Mouse (Mus musculus) thymus, postnatal 10 days (tissue): ENCODE measurements around the gene S100a14.

Experiments used
- DNase-seq, 2 experiments: peaks; one replicate each; pipeline ENCODE4 v3.0.0; 2021; ENCODE audit warnings: low spot score in 2 of 2

The S100a14 gene

GRCm38 (mm10) chr3:90517711-90518110 is 8.9 kb upstream of the S100a14 start:
- DNase-seq: no peak

GRCm38 (mm10) chr3:90525421-90525820 is 1.2 kb upstream of the S100a14 start:
- no peak for DNase-seq

GRCm38 (mm10) chr3:90526076-90526475 is 580 bp upstream of the S100a14 start:
- no peak for DNase-seq

- no peak for DNase-seq
These were observed 726 bp downstream of the S100a14 start for GRCm38 (mm10) chr3:90527291-90527873.

- no peak for DNase-seq
These were observed 5.1 kb downstream of the S100a14 start for GRCm38 (mm10) chr3:90531713-90532112.

GRCm38 (mm10) chr3:90535446-90535845 is 8.8 kb downstream of the S100a14 start:
- DNase-seq: no peak

GRCm38 (mm10) chr3:90537141-90537904 is 10.7 kb downstream of the S100a14 start, which contains the start of gene S100a16:
S100a16 (plus strand) TSS chr3:90537254.
- no peak for DNase-seq

GRCm38 (mm10) chr3:90537905-90538296 is 11.2 kb downstream of the S100a14 start:
- DNase-seq: no peak

GRCm38 (mm10) chr3:90540904-90541303 is 14.2 kb downstream of the S100a14 start:
- DNase-seq: no peak

GRCm38 (mm10) chr3:90549676-90550420 is 23.2 kb downstream of the S100a14 start:
- DNase-seq: no peak

GRCm38 (mm10) chr3:90550421-90550790 is 23.8 kb downstream of the S100a14 start:
- DNase-seq: no peak

- DNase-seq: no peak
These were observed 25.6 kb downstream of the S100a14 start for GRCm38 (mm10) chr3:90552231-90552630.

- DNase-seq: no peak
These were observed 29.3 kb downstream of the S100a14 start for GRCm38 (mm10) chr3:90555954-90556353.

- DNase-seq: no peak
These were observed 33.5 kb downstream of the S100a14 start, which contains the start of gene S100a3 for GRCm38 (mm10) chr3:90560008-90560628. S100a3 (plus strand) TSS chr3:90560578.

GRCm38 (mm10) chr3:90574691-90575090 is 48.0 kb downstream of the S100a14 start:
- no peak for DNase-seq

- DNase-seq: no peak
These were observed 48.7 kb downstream of the S100a14 start for GRCm38 (mm10) chr3:90575320-90575719.

GRCm38 (mm10) chr3:90576351-90577001 is 49.8 kb downstream of the S100a14 start:
- no peak for DNase-seq
